Mouse (Mus musculus): ENCODE measurements around the gene A730061H03Rik.

A730061H03Rik gene

GRCm38 (mm10) chr14:55581981-55582681, 21.9 kb upstream of the A730061H03Rik start:
- DNase-seq (ENCODE audit: low read depth, low spot score): no peak

- DNase-seq (ENCODE audit: low read depth, low spot score): no peak
These were observed 20.5 kb upstream of the A730061H03Rik start for GRCm38 (mm10) chr14:55580731-55581130.

GRCm38 (mm10) chr14:55579511-55580496, 19.6 kb upstream of the A730061H03Rik start:
- DNase-seq (ENCODE audit: low read depth, low spot score): no peak

- DNase-seq (ENCODE audit: low read depth, low spot score): no peak
These were observed 18.6 kb upstream of the A730061H03Rik start for GRCm38 (mm10) chr14:55578668-55579269.

- DNase-seq (ENCODE audit: low read depth, low spot score): peak; percentile 56
These were observed 17.9 kb upstream of the A730061H03Rik start, which contains the start of gene Psme1 for GRCm38 (mm10) chr14:55577871-55578667. Psme1 (plus strand) TSS chr14:55578123.

- DNase-seq (ENCODE audit: low read depth, low spot score): no peak
These were observed 16.2 kb upstream of the A730061H03Rik start for GRCm38 (mm10) chr14:55576376-55576775.

GRCm38 (mm10) chr14:55575711-55576110, 15.5 kb upstream of the A730061H03Rik start:
- no peak for DNase-seq (ENCODE audit: low read depth, low spot score)

GRCm38 (mm10) chr14:55575302-55575701, 15.1 kb upstream of the A730061H03Rik start, which contains the start of gene Fitm1:
Fitm1 (plus strand) TSS chr14:55575617.
- no peak for DNase-seq (ENCODE audit: low read depth, low spot score)

- no peak for DNase-seq (ENCODE audit: low read depth, low spot score)
These were observed 11.6 kb upstream of the A730061H03Rik start for GRCm38 (mm10) chr14:55571760-55572159.

GRCm38 (mm10) chr14:55570588-55570987, 10.4 kb upstream of the A730061H03Rik start:
- no peak for DNase-seq (ENCODE audit: low read depth, low spot score)

GRCm38 (mm10) chr14:55567496-55567895, 7.3 kb upstream of the A730061H03Rik start:
- no peak for DNase-seq (ENCODE audit: low read depth, low spot score)

GRCm38 (mm10) chr14:55565748-55566147, 5.5 kb upstream of the A730061H03Rik start:
- DNase-seq (ENCODE audit: low read depth, low spot score): no peak

GRCm38 (mm10) chr14:55563249-55563648, 3.0 kb upstream of the A730061H03Rik start:
- no peak for DNase-seq (ENCODE audit: low read depth, low spot score)

- no peak for DNase-seq (ENCODE audit: low read depth, low spot score)
These were observed 1.7 kb upstream of the A730061H03Rik start for GRCm38 (mm10) chr14:55561860-55562259.

GRCm38 (mm10) chr14:55559799-55560201, 406 bp downstream of the A730061H03Rik start, which contains the start of gene Dcaf11:
Dcaf11 (plus strand) TSS chr14:55560006.
- peak; percentile 89 for DNase-seq (ENCODE audit: low read depth, low spot score)

- no peak for DNase-seq (ENCODE audit: low read depth, low spot score)
These were observed 1.3 kb downstream of the A730061H03Rik start for GRCm38 (mm10) chr14:55558740-55559448.

- DNase-seq (ENCODE audit: low read depth, low spot score): no peak
These were observed 2.6 kb downstream of the A730061H03Rik start for GRCm38 (mm10) chr14:55557587-55557986.

- DNase-seq (ENCODE audit: low read depth, low spot score): no peak
These were observed 3.2 kb downstream of the A730061H03Rik start for GRCm38 (mm10) chr14:55557003-55557402.

- no peak for DNase-seq (ENCODE audit: low read depth, low spot score)
These were observed 4.4 kb downstream of the A730061H03Rik start for GRCm38 (mm10) chr14:55555788-55556187.

GRCm38 (mm10) chr14:55554635-55555034, 5.6 kb downstream of the A730061H03Rik start:
- DNase-seq (ENCODE audit: low read depth, low spot score): no peak

All from embryo, embryonic 11.5 days (tissue).